Mouse (Mus musculus) intestine, embryonic 14.5 days (tissue): Measurements from ENCODE around the gene Hist1h2bk. TPM values are rescaled to one million over a fixed set of nuclear protein-coding genes. Genes with fewer than 3 reads are reported as not detected.

Experiments used
- ATAC-seq: fragments of 200-750 bp; cut with Nextera tagmentation; replicated peaks from 2 replicates; pipeline ENCODE4 v1.8.0; 2017; ENCODE audit warnings: low read depth, moderate number of reproducible peaks, moderate TSS enrichment, moderate library complexity; ENCODE audit not compliant: low FRiP score, low TSS enrichment
- DNase-seq: peaks from one replicate; pipeline ENCODE4 v3.0.0-alpha.2; 2018; ENCODE audit warnings: low spot score
- H3K27ac ChIP-seq: fragments of 300-500 bp; sonication (generic); 2 replicates; pipeline ENCODE4 v1.5.1; 2014; ENCODE audit warnings: low read depth, mild to moderate bottlenecking, control low read depth
- H3K27me3 ChIP-seq: fragments of 300-500 bp; sonication (generic); replicated peaks from 2 replicates; pipeline ENCODE4 v1.6.1; 2014; ENCODE audit warnings: low read length, control low read depth; ENCODE audit not compliant: control insufficient read depth, insufficient read depth
- H3K36me3 ChIP-seq: fragments of 300-500 bp; sonication (generic); 2 replicates; pipeline ENCODE4 v1.6.1; 2014; ENCODE audit warnings: low read length, control low read depth; ENCODE audit not compliant: control insufficient read depth, insufficient read depth
- H3K4me1 ChIP-seq: fragments of 300-500 bp; sonication (generic); replicated peaks from 2 replicates; pipeline ENCODE4 v1.6.1; 2014; ENCODE audit warnings: low read length, control low read depth, mixed read lengths; ENCODE audit not compliant: control insufficient read depth, insufficient read depth
- H3K4me2 ChIP-seq: fragments of 300-500 bp; sonication (generic); 2 replicates; pipeline ENCODE4 v1.6.1; 2014; ENCODE audit warnings: low read length
- H3K4me3 ChIP-seq: fragments of 300-500 bp; sonication (generic); 2 replicates; pipeline ENCODE4 v1.5.1; 2014; ENCODE audit warnings: low read depth, low read length, control low read depth, mixed read lengths
- H3K9ac ChIP-seq: fragments of 300-500 bp; sonication (generic); 2 replicates; pipeline ENCODE4 v1.6.1; 2014; ENCODE audit warnings: mild to moderate bottlenecking, low read length
- H3K9me3 ChIP-seq: fragments of 300-500 bp; sonication (generic); 2 replicates; pipeline ENCODE4 v1.6.1; 2016; ENCODE audit warnings: low read length, control low read depth; ENCODE audit not compliant: control insufficient read depth
- WGBS: fragments of 180-500 bp; shearing (Covaris S2); extraction: QIAGEN DNeasy Blood & Tissue Kit; methylation state at CpG from one replicate; pipeline ENCODE4 v1.1.7; 2014; 5-methylcytosine and 5-hydroxymethylcytosine counted together
- polyA plus RNA-seq: library from polyadenylated mRNA; unstranded; fragments of >200 nt; fragmentation: Nextera tagmentation; extraction: Ambion mirVana; gene quantifications from 2 replicates; pipeline ENCODE4 v1.2.1, GENCODE M21; 2014

The Hist1h2bk gene
- polyA plus RNA-seq, 1 experiment from 2014 or later = 5.2 TPM

- Histone ChIP-seq H3K4me1 (no peaks in the 10 kb centered on the region), H3K9me3 (no peaks in the 10 kb centered on the region), H3K9ac (no peak overlapping the region), H3K4me2 (peak overlapping the region; percentile 43), H3K27ac (no peak overlapping the region), H3K4me3 (peak overlapping the region; percentile 32), H3K36me3 (no peaks in the 10 kb centered on the region), H3K27me3 (peaks cover 88% of the 10 kb centered on the region)
- WGBS = 2% methylated on average over 21 of the region's 21 CpGs
- no peak for ATAC-seq
- peak; percentile 58 for DNase-seq
Observed at GRCm38 (mm10) chr13:21997201-21997820, 38.4 kb upstream of the Hist1h2bk start.

- H3K4me3 ChIP-seq = 0 out of 2 replicates have a peak overlapping the region, but pooled peaks have one; percentile 32
- 15% methylated on average over 4 of the region's 4 CpGs for WGBS
- peak; percentile 49 for DNase-seq
Observed at GRCm38 (mm10) chr13:21997821-21998220, 37.8 kb upstream of the Hist1h2bk start.

GRCm38 (mm10) chr13:21998412-21998811 lies 37.3 kb upstream of the Hist1h2bk start:
- WGBS = 27% methylated on average over 3 of the region's 3 CpGs
- H3K27me3 ChIP-seq = peaks cover 99% of the 10 kb centered on the region
- DNase-seq (peak; percentile 43), ATAC-seq (no peak)
- no peaks in the 10 kb centered on the region for H3K9me3 ChIP-seq
- H3K4me1 ChIP-seq = no peaks in the 10 kb centered on the region
- no peak overlapping the region for H3K4me3 ChIP-seq
- H3K4me2 ChIP-seq = no peak overlapping the region
- H3K27ac ChIP-seq = no peak overlapping the region
- H3K9ac ChIP-seq = no peak overlapping the region
- H3K36me3 ChIP-seq = no peaks in the 10 kb centered on the region

More at GRCm38 (mm10) chr13:21997821-21998220, 37.8 kb upstream of the Hist1h2bk start:
- Histone ChIP-seq H3K36me3 (no peaks in the 10 kb centered on the region), H3K9ac (no peak overlapping the region), H3K4me1 (no peaks in the 10 kb centered on the region), H3K9me3 (no peaks in the 10 kb centered on the region), H3K27me3 (peaks cover 93% of the 10 kb centered on the region), H3K4me2 (peak overlapping the region; percentile 43; the same call in 1 of the 2 replicates), H3K27ac (no peak overlapping the region)
- no peak for ATAC-seq

GRCm38 (mm10) chr13:21999147-21999546 lies 36.5 kb upstream of the Hist1h2bk start:
- Histone ChIP-seq H3K36me3 (no peaks in the 10 kb centered on the region), H3K4me2 (no peak overlapping the region), H3K4me1 (no peaks in the 10 kb centered on the region), H3K9me3 (no peaks in the 10 kb centered on the region), H3K27me3 (peaks cover 100% of the 10 kb centered on the region), H3K4me3 (no peak overlapping the region), H3K9ac (no peak overlapping the region), H3K27ac (no peak overlapping the region)
- 34% methylated on average over 4 of the region's 4 CpGs for WGBS
- ATAC-seq (no peak), DNase-seq (peak; percentile 51)

- Histone ChIP-seq H3K27ac (no peak overlapping the region), H3K27me3 (peaks cover 100% of the 10 kb centered on the region), H3K4me3 (no peak overlapping the region), H3K4me1 (no peaks in the 10 kb centered on the region), H3K36me3 (no peaks in the 10 kb centered on the region), H3K9me3 (no peaks in the 10 kb centered on the region), H3K9ac (no peak overlapping the region), H3K4me2 (no peak overlapping the region)
- ATAC-seq = no peak
- no peak for DNase-seq
- WGBS = 63% methylated on average over 2 of the region's 2 CpGs
Observed at GRCm38 (mm10) chr13:22001346-22001745, 34.3 kb upstream of the Hist1h2bk start.

- DNase-seq = no peak
- no peaks in the 10 kb centered on the region for H3K36me3 ChIP-seq
- H3K4me2 ChIP-seq = no peak overlapping the region
Observed at GRCm38 (mm10) chr13:22001823-22002222, 33.8 kb upstream of the Hist1h2bk start.

GRCm38 (mm10) chr13:22005605-22006333 lies 29.9 kb upstream of the Hist1h2bk start:
- Histone ChIP-seq H3K27ac (no peak overlapping the region), H3K4me3 (peak overlapping the region; percentile 55), H3K36me3 (no peaks in the 10 kb centered on the region), H3K4me2 (peak overlapping the region; percentile 91), H3K9ac (peak overlapping the region; percentile 8; the same call in 1 of the 2 replicates), H3K27me3 (peaks cover 100% of the 10 kb centered on the region), H3K4me1 (peaks cover 7% of the 10 kb centered on the region; the same call in 1 of the 2 replicates), H3K9me3 (no peaks in the 10 kb centered on the region)
- DNase-seq (peak; percentile 89), ATAC-seq (peak; percentile 85)
- WGBS = under 1% methylated on average over 45 of the region's 45 CpGs

More at GRCm38 (mm10) chr13:22001823-22002222, 33.8 kb upstream of the Hist1h2bk start:
- H3K4me1 ChIP-seq = peaks cover 4% of the 10 kb centered on the region; the same call in 1 of the 2 replicates
- 27% methylated on average over 5 of the region's 5 CpGs for WGBS
- no peak overlapping the region for H3K4me3 ChIP-seq
- peaks cover 100% of the 10 kb centered on the region for H3K27me3 ChIP-seq
- no peak overlapping the region for H3K27ac ChIP-seq
- H3K9me3 ChIP-seq = no peaks in the 10 kb centered on the region
- ATAC-seq = no peak
- no peak overlapping the region for H3K9ac ChIP-seq

GRCm38 (mm10) chr13:22006334-22007120 lies 29.1 kb upstream of the Hist1h2bk start:
- DNase-seq = peak; percentile 79
- H3K9ac ChIP-seq = 0 out of 2 replicates have a peak overlapping the region, but pooled peaks have one; percentile 3
- H3K4me1 ChIP-seq = peaks cover 7% of the 10 kb centered on the region; the same call in 1 of the 2 replicates
- no peaks in the 10 kb centered on the region for H3K36me3 ChIP-seq
- under 1% methylated on average over 38 of the region's 38 CpGs for WGBS
- H3K27me3 ChIP-seq = peaks cover 98% of the 10 kb centered on the region
- H3K9me3 ChIP-seq = no peaks in the 10 kb centered on the region
- H3K4me3 ChIP-seq = peak overlapping the region; percentile 55
- no peak overlapping the region for H3K27ac ChIP-seq
- peak overlapping the region; percentile 91 for H3K4me2 ChIP-seq
- peak; percentile 92 for ATAC-seq
